Mouse (Mus musculus): ENCODE data around the gene Skida1.
"Not testable (repeated sequence)": the region's sequence is repeated elsewhere in the genome, so short reads cannot be mapped to it uniquely, and the experiment has no call there.

DNA sequence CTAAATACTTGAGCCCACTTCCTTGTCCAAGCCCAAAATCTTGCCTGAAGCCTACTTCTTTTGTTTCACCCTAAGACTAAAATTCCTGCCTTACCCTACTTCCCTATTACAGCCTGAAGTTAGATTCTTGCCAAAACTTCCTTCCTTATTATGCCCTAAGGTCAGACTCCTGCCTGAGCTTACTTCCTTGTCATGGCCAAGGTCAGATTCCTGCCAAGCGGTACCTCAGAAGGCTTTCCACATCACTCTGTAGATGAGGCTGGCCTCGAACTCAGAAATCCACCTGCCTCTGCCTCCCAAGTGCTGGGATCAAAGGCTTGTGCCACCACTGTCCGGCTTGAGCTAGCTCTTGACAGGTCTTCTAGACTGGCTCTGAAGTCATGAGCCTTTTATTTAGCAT, 38.8 kb upstream of the Skida1 start:
- TF ChIP-seq CTCF, EP300 (IDR thresholded peaks at IDR 0.05; ENCODE audit: low read depth): not testable (repeated sequence)

Measured in liver, postnatal 0 days (tissue).